Mouse (Mus musculus) large intestine, adult 2 months (tissue): Measurements from ENCODE around the gene Zbed6. TPM values are rescaled to one million over a fixed set of nuclear protein-coding genes. Genes with fewer than 3 reads are reported as not detected.

Experiments used
- DNase-seq: peaks from one replicate; pipeline ENCODE4 v3.0.0-alpha.2; 2012; ENCODE audit warnings: low read depth, low spot score
- WGBS: fragments of 180-500 bp; shearing (Covaris S2); methylation state at CpG from one replicate; pipeline ENCODE4 v1.1.7; 2018; 5-methylcytosine and 5-hydroxymethylcytosine counted together
- polyA plus RNA-seq: library from polyadenylated mRNA; depleted of rRNA; stranded (reverse); fragments of >200 nt; gene quantifications from 2 replicates; pipeline ENCODE4 v1.2.3, GENCODE M21; 2012

Zbed6 gene
- polyA plus RNA-seq, 1 experiment = 1.4 TPM

DNA sequence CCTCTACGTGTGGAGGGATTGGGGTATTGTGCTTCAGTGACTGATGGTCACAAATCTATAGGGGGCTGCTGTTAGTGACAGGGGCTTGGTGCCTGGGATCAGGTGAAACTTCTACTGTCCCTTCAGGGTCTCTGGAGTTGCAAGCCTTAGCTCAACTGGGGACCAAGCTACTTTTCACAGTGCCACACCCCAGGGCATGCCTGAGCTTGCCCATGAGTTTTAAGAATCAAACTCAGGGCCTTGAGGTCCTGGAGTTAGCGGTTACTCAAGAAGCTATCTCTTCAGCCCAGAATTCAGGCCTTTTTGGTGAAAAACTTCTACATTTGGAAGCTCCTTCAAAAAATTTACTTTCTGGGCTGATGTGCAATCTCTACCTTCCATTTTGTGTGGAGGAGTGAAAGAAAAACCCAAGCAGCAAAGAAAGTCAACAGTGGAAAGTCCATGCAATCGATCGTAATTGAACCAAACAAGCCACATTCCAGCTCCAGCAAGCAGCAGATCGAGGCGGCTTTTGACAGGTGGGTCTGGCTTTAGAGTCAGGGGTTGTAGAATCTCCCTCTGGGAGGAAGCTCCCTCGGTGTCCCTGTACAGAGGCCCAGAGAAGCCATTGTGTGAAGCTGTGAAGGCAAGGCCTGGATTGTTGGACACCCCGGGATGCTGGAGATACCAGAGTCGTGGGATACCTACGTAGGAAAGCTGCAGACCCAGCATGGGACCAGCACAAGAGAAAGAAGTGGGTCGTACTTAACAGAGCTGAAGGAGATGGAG, 3.7 kb upstream of the Zbed6 start:
- WGBS = 76% methylated on average over 11 of the region's 11 CpGs
- DNase-seq = no peak

DNA sequence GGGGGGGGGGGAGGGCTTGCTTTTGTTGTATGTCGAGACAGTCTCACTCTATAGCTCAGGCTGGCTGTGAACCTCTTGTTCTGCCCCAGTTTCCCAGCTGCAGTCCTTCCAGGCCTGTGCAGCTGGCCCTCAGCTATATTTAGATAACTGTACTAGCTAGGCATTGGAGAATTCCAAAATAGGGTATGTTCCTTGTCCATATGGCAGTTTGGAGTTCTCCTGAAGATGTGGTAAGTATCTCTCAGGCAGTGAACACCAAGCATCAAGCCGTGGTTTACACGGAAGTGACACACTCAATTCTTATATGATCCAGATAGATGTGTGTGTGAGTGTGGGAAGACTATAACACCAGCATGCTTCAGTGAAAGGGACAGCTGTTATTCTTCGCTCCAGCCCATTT, 2.7 kb upstream of the Zbed6 start:
- 77% methylated on average over 4 of the region's 4 CpGs for WGBS
- DNase-seq = no peak

DNA sequence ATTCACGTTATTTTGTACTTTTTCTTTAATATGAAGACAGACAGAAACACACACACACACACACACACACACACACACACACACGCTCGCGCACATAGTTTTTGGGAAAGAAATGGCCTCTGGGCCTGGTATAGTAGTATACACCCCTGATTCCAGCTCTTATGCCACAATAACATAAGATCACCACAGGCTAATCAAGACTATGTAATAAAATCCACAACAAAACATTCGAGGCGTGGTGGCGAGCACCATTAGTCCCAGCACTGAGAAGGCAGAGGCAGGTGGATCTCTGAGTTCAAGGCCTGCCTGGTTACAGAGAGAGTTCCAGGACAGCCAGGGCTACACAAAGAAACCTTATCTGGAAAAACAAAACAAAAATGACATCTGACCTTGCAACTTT, 2.3 kb upstream of the Zbed6 start:
- 91% methylated on average over 7 of the region's 7 CpGs for WGBS
- no peak for DNase-seq

DNA sequence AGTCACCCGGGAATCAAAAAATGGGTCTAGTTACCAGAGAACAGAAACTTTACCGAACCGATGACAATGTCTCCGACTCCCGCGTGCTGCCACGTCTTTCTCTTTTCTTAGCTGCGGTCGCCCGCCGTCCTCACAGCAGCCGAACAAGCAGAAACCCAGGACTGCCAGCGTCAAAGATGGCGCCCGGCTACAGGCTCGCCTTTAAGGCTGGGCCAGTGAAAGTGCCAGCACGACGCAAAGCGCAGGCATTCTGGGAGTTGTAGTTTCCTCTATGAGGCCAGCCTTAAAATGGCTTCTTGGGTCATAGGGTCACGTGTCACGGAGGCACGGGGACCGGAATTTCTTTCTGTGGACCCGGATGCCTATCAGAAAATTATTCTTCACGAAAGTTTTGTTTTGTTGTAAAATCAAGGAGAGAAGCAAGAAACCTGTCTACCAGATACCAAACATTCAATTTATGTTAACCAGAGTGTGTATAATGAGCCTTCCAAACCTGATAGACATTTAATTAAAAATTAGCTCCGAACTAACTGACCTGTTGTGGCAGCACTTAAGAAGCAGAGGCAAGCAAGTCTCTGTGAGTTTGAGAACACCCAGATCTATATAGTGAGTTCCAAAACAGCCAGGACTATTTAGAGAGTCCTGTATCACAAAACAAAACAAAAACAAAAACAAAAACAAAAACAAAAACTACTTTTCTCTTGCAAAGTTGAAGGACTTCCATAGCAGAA, 683 bp upstream of the Zbed6 start, which contains the start of gene Gm38394:
Gene Gm38394 (minus strand): TSS at position 116 of the 731 bp plus-strand sequence.
- 2% methylated on average over 26 of the region's 26 CpGs for WGBS

DNA sequence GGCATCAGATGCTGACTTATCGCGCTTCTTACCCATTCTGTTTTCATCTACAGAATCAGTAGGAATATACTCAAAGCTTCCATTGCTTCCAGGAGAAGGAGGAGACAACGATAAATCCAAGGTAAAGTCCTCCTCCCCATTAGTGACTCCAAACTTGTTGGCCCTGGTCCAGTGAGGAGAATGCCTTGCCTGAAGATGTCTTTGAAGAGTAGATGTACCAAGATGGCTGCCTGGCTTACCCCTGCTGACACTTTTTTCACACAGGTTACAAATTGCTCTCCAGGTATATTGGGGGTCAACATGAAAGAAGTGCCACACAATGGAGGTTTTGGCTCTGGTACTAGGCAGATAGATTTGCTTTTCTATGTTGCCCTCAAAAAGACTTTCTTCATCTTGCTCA, 1.8 kb downstream of the Zbed6 start:
- WGBS = 68% methylated on average over 3 of the region's 3 CpGs

More for the DNA sequence above, 683 bp upstream of the Zbed6 start, which contains the start of gene Gm38394:
- peak; percentile 96 for DNase-seq

DNA sequence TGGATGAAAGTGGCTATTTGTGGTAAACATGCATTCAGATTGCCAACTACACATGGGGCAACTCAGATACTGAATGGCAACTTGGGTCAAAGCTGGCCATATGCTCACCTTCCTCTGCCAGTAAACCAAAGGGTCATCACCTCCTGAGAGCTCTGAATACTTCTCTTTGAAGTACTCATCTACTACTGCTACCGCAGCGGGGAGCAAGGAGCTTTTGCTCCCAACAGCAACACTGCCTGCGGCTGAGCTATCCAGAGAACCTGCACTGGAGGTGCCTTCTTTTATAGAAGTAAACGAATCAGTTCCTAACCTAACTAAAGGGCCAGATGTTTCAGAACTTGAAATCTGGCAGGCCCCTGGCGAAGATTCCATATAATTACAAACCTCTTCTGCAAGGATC, 3.9 kb downstream of the Zbed6 start:
- no peak for DNase-seq
- WGBS = 60% methylated on average over 5 of the region's 5 CpGs

More for the DNA sequence above, 1.8 kb downstream of the Zbed6 start:
- no peak for DNase-seq

DNA sequence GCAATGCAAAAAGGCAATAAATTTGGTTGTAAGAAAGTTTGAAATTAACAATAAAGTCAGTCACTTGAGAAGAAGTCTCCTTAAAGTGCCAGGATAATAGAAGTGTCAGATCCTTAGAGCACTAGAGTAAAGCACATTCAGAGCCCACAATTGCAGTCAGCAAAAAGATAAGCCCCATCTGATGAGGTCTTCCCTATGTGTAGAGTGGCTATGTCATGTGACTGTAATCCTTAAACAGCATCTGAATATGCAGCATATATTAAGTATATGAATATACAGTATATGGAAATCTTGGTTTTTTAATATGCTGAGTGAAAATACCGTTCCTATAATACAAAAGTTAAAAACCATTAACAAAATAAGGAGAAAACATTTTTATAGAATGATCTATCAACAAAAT, 7.7 kb downstream of the Zbed6 start:
- 93% methylated on average over 1 of the region's 1 CpGs for WGBS

DNA sequence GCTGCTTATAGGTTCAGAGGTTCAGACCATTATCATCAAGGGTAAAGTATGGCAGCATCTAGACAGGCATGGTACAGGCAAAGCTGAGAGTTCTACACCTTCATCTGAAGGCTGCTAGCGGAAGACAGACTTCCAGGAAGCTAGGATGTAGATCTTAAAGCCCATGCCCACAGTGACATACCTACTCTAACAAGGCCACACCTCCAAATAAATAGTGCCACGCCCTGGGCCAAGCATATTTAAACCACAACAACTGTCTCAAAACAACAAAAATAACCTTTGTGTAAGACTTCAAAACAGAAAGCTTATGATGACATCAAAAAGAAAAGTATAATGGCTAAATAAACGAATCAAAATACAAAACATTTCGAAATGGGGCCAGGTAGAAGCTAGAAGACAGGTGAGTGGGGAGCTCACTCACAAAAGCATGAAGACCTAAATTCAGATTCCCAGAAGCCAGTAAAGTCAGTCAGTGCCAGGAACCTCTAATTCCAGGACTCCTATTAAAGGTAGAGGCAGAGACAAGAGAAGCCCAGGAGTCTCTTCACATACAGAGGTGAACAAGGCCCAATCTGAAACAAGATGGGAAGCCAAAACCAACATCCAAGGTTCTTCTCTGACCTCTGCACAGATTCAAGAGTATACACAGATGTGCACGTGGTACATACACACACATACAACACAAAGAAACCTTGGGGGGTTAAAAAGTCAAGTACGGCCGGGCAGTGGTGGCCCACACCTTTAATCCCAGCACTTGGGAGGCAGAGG, 10.2 kb downstream of the Zbed6 start:
- DNase-seq = no peak
- 78% methylated on average over 7 of the region's 7 CpGs for WGBS

More for the DNA sequence above, 7.7 kb downstream of the Zbed6 start:
- DNase-seq = no peak

DNA sequence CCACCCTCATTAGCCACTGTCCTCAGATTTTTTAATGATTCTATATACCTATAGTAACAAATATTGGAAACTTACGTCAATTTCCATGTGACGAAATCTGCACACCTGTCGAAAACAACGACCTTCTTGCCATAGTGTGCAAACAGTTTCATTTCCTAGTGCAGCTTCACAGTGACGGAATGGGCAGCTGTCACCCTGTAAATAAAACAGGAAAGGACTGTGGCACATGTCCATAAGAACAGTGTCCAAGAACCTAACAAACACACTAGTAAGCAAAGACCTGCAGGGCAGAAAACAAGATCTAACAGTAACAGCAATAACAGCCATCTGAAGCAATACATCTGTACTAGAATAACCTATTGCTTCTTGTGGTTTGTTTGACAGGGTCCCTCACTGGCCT, 15.0 kb downstream of the Zbed6 start:
- DNase-seq = no peak
- 77% methylated on average over 5 of the region's 5 CpGs for whole genome bisulfite sequencing

DNA sequence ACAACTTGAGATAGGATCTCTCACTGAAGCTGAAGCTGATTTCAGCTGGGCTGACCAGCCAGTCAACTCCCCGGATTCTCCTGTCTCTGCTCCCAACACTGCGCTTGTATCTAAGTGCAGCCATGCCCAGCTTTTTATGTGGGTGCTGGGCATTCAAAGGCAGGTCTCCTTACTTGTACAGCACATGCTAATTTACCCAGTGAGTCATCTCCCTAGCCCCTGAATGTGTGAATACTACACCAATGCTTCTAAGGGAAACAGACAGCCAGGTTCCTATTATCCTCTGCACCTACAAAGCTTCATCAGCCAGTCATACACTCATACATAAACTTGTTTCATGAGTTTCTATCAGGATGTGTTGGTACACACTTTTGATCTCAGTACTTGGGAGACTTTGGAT, 19.5 kb downstream of the Zbed6 start:
- DNase-seq = no peak
- 88% methylated on average over 2 of the region's 2 CpGs for WGBS

DNA sequence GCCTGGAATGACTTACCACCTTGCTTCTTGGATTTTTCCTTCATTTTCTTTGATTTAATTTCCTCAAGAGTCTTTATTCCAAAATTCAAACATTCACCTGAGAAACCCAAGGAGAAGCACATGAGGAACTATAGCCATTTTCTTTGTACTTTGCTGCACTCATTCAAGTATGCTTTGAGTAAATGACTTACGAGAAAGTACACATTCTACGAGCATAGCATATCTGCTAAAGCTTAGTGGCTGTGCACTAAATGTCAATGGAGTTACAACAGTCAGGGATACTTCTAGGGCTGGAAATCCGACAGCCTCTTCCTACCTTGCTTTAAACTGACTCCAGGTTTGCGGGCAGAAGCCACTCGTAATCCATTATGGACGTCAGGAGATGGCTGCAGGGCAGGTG, 22.2 kb downstream of the Zbed6 start:
- no peak for DNase-seq
- WGBS = 88% methylated on average over 6 of the region's 6 CpGs

DNA sequence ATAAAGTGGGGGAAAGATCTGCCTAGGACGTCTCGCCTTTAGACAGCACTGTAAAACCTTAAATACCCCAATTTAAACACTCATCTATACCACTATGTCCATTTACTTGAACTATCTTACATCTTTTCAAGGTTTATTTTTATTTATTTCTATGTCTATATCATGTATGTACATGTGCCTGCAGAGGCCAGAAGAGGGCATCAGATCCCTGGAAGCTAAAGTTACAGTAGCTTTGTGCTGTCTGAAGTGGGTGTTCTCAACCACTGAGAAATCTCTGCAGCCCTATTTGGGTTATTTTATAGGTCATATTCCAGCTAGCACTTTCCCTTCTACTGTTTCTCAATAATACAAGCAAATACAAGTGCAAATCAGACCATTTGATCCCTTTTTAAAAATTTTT, 28.5 kb downstream of the Zbed6 start:
- no peak for DNase-seq
- 78% methylated on average over 2 of the region's 2 CpGs for WGBS

DNA sequence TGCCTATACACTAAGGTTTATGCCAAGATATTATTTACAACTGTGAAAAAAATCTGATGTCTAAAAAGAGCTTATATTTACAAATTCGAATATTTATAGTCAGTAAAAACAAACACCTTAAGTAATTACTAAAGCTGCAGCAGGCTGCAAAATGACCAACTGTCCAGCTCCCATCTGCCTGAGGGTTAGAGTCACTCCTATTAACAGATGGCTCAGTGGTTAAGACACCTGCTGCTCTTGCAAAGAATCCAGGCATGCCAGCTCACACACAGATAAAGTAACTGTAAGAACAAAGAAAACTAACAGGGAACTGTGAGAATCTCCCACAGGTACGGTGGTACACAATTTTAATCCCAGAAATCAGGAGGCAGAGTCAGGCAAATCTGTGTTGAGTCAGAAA, 35.6 kb downstream of the Zbed6 start:
- 75% methylated on average over 2 of the region's 2 CpGs for WGBS
- no peak for DNase-seq

DNA sequence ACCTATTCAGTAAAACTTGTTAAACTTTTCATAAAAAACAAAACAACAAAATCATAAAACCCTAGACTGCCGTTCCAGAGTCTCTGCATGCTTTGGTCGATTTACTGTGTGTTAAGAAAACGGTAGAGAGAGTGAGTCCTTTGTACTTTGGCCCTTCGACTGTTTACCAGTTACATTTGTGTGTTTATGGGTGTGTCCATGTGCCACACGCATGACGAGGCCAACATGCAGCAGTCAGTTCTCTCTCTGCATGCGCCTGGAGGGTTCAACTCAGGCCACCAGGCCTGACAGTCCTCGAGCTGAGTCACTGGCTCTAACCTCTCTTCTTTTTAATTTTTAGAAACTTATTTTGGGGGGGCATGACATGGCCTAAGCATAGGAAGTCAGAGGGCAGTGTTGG, 42.4 kb downstream of the Zbed6 start:
- WGBS = 22% methylated on average over 8 of the region's 8 CpGs
- peak; percentile 50 for DNase-seq

DNA sequence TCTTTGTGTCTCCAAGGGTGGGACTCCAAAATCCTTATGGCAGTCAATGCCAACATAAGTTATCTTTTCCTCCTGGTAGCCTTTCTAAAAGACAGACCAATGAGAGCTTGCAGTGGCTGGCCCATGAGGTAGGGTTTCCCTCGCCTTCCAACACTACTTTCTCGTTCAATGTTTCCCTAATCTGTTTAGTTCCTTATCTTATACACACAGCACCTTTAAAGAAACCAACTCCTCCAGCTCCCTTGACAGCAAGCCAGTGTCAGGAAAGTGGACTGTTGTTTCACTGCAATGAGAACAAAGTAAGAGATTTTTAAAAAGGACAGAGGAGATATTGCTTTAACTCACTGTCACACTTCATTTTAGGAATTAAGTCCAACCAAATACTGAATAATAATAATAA, 42.8 kb downstream of the Zbed6 start:
- no peak for DNase-seq
- WGBS = 31% methylated on average over 2 of the region's 2 CpGs

DNA sequence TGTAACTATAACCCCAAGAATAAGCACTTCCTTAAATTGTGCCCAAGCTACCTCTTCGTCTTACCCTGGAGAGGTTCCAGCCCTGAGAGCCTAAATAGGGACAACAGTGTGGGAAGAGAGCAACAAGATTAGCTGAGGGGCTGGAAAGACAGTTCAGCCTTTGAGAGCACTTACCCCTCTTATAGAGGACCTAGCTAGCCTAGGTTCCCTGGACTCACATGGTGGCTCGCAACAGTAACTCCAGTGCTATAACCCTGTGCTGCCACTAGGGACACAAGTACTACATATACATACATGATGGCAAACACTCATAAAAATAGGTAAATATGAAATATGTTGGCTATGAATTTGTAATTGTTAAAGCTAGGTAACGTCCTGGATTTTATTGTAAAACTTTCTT, 46.9 kb downstream of the Zbed6 start:
- WGBS = 77% methylated on average over 3 of the region's 3 CpGs
- no peak for DNase-seq

DNA sequence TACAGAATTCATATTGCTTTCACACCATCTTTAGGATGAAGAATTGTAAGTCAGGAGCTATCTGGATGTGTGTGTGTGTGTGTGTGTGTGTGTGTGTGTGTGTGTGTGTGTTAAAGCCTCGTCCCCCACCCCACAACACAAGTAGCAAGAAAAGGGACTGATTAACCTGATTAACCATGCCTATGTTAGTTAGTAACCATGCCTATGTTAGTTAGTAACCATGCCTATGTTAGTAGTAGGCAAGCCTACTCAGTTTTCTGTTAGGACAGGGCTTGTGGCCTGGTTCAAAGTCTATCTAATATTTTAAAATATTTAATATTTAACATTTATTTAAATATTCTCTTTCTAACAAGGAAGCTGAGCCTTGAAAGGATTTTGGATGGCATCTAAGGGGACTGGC, 49.2 kb downstream of the Zbed6 start:
- DNase-seq = no peak
- WGBS = 67% methylated on average over 1 of the region's 1 CpGs

DNA sequence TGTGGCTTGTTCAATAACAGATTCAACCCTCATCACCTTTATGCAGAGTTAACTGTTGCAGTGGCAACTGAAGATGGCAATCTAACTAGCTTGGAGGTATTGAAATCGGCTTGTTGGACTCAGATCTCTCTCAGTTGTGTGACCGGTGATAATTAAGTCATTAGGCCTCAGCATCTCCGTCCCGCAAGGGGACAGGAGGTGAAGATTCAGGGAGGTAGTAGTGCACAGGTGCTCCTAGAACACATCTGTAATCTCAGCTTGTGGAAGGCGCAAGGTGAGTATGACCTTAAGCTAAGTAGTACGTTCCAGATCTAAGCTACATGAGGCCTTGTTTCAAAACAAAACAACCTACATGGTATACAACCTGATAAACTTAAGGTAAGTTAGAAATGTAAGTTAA, 50.1 kb downstream of the Zbed6 start:
- WGBS = 39% methylated on average over 6 of the region's 6 CpGs

DNA sequence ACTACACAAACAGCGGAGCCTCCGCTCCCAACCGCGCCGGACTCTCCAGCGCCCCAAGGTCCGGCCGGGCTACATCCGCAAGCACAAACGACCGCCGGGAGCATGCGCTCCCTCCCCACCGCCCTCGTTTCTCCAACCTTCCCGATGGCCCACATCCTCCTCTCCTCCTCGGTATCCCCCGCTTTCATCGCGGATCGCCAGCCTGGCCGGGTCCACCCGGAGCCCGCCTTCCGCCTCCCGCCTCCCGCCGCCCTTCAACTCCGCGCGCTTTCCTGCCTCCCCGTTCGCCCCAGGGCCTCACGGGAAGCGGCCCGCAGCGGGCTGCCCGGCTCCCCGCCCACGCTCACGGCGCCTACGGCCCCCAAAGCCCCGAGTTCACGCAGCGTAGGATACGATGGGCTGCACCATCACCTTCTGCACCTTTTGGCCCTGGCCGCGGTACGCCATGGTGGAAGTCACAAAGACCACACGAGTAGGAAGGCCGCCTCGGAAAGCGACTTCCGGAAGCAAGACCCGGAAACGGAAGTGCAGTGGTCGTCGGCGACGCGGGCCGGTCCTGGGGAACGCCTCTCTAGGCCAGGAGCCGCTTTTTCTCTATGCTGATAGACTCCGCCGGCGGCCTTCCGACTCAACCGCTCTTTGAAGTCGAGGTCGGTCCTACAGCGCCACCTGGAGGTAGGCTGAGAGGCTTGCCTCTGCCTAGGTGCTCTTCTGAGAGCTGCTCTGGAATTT, 50.7 kb downstream of the Zbed6 start, which contains the start of gene Snrpe:
Gene Snrpe (minus strand): TSS at position 521 of the 732 bp plus-strand sequence.
- under 1% methylated on average over 72 of the region's 73 CpGs for whole genome bisulfite sequencing

More for the DNA sequence above, 50.1 kb downstream of the Zbed6 start:
- DNase-seq = no peak

More for the DNA sequence above, 50.7 kb downstream of the Zbed6 start, which contains the start of gene Snrpe:
- peak; percentile 94 for DNase-seq
